Mouse (Mus musculus): Measurements from ENCODE around the gene Stoml3. TPM values are rescaled to one million over a fixed set of nuclear protein-coding genes. Genes with fewer than 3 reads are reported as not detected.

Gene Stoml3
- total and polyA plus RNA-seq, 2 experiments, result not detected

DNA sequence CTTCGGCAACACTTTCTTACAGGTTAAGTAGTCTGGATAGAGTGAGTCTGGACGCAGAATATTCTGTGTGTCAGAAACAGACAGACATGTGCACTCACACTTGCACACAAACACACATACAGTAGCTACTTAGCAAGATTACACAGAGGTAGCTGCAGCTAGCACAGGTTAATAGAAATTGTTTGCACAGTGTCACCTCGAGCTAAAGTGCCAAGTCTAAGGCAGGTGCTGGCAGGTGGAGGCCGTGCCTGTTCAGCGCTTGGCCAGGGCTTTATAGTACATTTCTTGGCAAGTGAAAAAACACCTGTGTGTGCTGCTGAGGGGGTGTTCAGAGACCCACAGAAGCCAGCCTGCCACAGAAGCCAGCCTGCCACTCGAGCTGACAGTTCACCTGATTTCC is 41.9 kb downstream of the Stoml3 start:
- TF ChIP-seq CTCF (IDR thresholded peaks at IDR 0.05; ENCODE audit: low read depth, low read length) (no peak), POLR2A (IDR thresholded peaks at IDR 0.05; ENCODE audit: extremely low read depth, insufficient read depth, low read length) (no peak)
- H3K27me3 ChIP-seq (ENCODE audit: control insufficient read depth, insufficient read depth, low read length), result no peaks in the 10 kb centered on the region
- H3K9ac ChIP-seq (ENCODE audit: low read depth, low read length), result no peak overlapping the region
- no peak for DNase-seq (ENCODE audit: extremely low read depth, low read depth, low spot score)
- no peaks in the 10 kb centered on the region for H3K79me2 ChIP-seq (ENCODE audit: control insufficient read depth, insufficient read depth, low read length)
- no peak overlapping the region for H3K27ac ChIP-seq (replicated peaks; ENCODE audit: insufficient read depth, low read depth, low read length)
- H3K4me3 ChIP-seq (ENCODE audit: insufficient read depth, low read depth, low read length), result no peak overlapping the region
- no peaks in the 10 kb centered on the region for H3K4me1 ChIP-seq (ENCODE audit: control insufficient read depth, insufficient read depth, low read length)
- 43% methylated on average over 6 of the region's 6 CpGs for WGBS
- H3K36me3 ChIP-seq (ENCODE audit: control insufficient read depth, insufficient read depth, low read length), result no peaks in the 10 kb centered on the region

DNA sequence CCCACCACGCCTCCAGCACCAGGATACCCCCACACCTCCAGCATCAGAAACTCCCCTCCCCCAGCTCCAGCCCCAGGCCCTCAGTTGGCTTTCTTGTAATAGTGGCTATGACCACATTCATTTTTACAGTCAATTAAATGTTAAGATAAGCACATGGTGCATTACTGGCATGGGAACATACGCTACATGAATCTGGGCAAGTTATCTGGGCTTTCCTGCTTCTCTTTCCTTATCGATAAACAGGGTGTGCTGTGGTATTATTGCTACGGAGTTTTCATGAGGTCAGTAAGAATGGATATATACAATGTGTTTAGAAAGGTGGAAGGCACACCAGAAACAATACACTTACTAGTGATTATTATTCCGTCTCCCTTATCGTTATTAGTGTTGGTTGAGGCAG is 43.6 kb downstream of the Stoml3 start:
- Histone ChIP-seq H3K79me2 (ENCODE audit: control insufficient read depth, insufficient read depth, low read length) (no peaks in the 10 kb centered on the region), H3K4me1 (ENCODE audit: control insufficient read depth, insufficient read depth, low read length) (no peaks in the 10 kb centered on the region), H3K27me3 (ENCODE audit: control insufficient read depth, insufficient read depth, low read length) (no peaks in the 10 kb centered on the region), H3K27ac (replicated peaks; ENCODE audit: insufficient read depth, low read depth, low read length) (no peak overlapping the region), H3K36me3 (ENCODE audit: control insufficient read depth, insufficient read depth, low read length) (no peaks in the 10 kb centered on the region), H3K9ac (ENCODE audit: low read depth, low read length) (no peak overlapping the region), H3K4me3 (ENCODE audit: insufficient read depth, low read depth, low read length) (no peak overlapping the region)
- DNase-seq (ENCODE audit: extremely low read depth, low read depth, low spot score), result no peak
- TF ChIP-seq POLR2A (IDR thresholded peaks at IDR 0.05; ENCODE audit: extremely low read depth, insufficient read depth, low read length) (no peak), CTCF (IDR thresholded peaks at IDR 0.05; ENCODE audit: low read depth, low read length) (no peak)
- WGBS, result 87% methylated on average over 6 of the region's 6 CpGs

DNA sequence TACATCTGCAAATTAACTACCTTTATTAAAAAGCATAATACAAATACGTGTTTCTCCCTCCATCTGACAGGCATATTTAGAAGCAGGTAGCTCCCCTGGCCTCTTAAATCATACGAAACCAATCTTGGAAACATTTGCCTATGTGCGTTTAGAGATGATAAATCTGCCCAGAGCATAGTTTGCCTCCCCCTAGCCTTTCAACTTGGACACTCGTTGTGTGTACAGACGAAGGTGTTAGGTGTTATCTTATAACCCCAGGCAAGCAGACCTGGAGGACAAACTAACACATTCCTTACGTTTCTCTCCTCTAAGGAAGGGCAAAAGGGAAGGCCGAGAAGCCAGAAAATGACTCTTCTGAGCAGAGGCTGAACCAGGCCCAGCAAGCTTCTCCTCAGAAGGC is 64.2 kb downstream of the Stoml3 start:
- DNase-seq (ENCODE audit: extremely low read depth, low read depth, low spot score), result no peak
- Histone ChIP-seq H3K27ac (replicated peaks; ENCODE audit: insufficient read depth, low read depth, low read length) (no peak overlapping the region), H3K4me3 (ENCODE audit: insufficient read depth, low read depth, low read length) (no peak overlapping the region), H3K79me2 (ENCODE audit: control insufficient read depth, insufficient read depth, low read length) (no peaks in the 10 kb centered on the region), H3K9ac (ENCODE audit: low read depth, low read length) (no peak overlapping the region), H3K4me1 (ENCODE audit: control insufficient read depth, insufficient read depth, low read length) (no peaks in the 10 kb centered on the region), H3K27me3 (ENCODE audit: control insufficient read depth, insufficient read depth, low read length) (no peaks in the 10 kb centered on the region), H3K36me3 (ENCODE audit: control insufficient read depth, insufficient read depth, low read length) (no peaks in the 10 kb centered on the region)
- TF ChIP-seq POLR2A (IDR thresholded peaks at IDR 0.05; ENCODE audit: extremely low read depth, insufficient read depth, low read length) (no peak), CTCF (IDR thresholded peaks at IDR 0.05; ENCODE audit: low read depth, low read length) (no peak)
- WGBS, result 62% methylated on average over 7 of the region's 7 CpGs

GRCm38 (mm10) chr3:53555031-53555952 is 66.8 kb downstream of the Stoml3 start:
- Histone ChIP-seq H3K27ac (replicated peaks; ENCODE audit: insufficient read depth, low read depth, low read length) (no peak overlapping the region), H3K4me3 (ENCODE audit: insufficient read depth, low read depth, low read length) (no peak overlapping the region), H3K4me1 (ENCODE audit: control insufficient read depth, insufficient read depth, low read length) (no peaks in the 10 kb centered on the region), H3K79me2 (ENCODE audit: control insufficient read depth, insufficient read depth, low read length) (no peaks in the 10 kb centered on the region), H3K36me3 (ENCODE audit: control insufficient read depth, insufficient read depth, low read length) (no peaks in the 10 kb centered on the region), H3K9ac (ENCODE audit: low read depth, low read length) (no peak overlapping the region), H3K27me3 (ENCODE audit: control insufficient read depth, insufficient read depth, low read length) (no peaks in the 10 kb centered on the region)
- TF ChIP-seq POLR2A (IDR thresholded peaks at IDR 0.05; ENCODE audit: extremely low read depth, insufficient read depth, low read length), result no peak
- no peak for TF ChIP-seq CTCF (IDR thresholded peaks at IDR 0.05; ENCODE audit: low read depth, low read length)
- 73% methylated on average over 10 of the region's 10 CpGs for WGBS
- DNase-seq (ENCODE audit: extremely low read depth, low read depth, low spot score), result no peak

- no peak overlapping the region for H3K4me3 ChIP-seq (ENCODE audit: insufficient read depth, low read depth, low read length)
Measured at GRCm38 (mm10) chr3:53557388-53558214, 69.1 kb downstream of the Stoml3 start.

More at GRCm38 (mm10) chr3:53557388-53558214, 69.1 kb downstream of the Stoml3 start:
- H3K27ac ChIP-seq (replicated peaks; ENCODE audit: insufficient read depth, low read depth, low read length), result no peak overlapping the region
- no peak for DNase-seq (ENCODE audit: extremely low read depth, low read depth, low spot score)
- no peaks in the 10 kb centered on the region for H3K36me3 ChIP-seq (ENCODE audit: control insufficient read depth, insufficient read depth, low read length)
- no peaks in the 10 kb centered on the region for H3K27me3 ChIP-seq (ENCODE audit: control insufficient read depth, insufficient read depth, low read length)
- H3K9ac ChIP-seq (ENCODE audit: low read depth, low read length), result no peak overlapping the region
- WGBS, result 80% methylated on average over 16 of the region's 16 CpGs
- no peaks in the 10 kb centered on the region for H3K4me1 ChIP-seq (ENCODE audit: control insufficient read depth, insufficient read depth, low read length)
- TF ChIP-seq CTCF (IDR thresholded peaks at IDR 0.05; ENCODE audit: low read depth, low read length) (no peak), POLR2A (IDR thresholded peaks at IDR 0.05; ENCODE audit: extremely low read depth, insufficient read depth, low read length) (no peak)
- no peaks in the 10 kb centered on the region for H3K79me2 ChIP-seq (ENCODE audit: control insufficient read depth, insufficient read depth, low read length)

Other genes starting within 250 kb of the Stoml3 start
- gene Nhlrc3, start 25.3 kb upstream of the Stoml3 start, total RNA-seq (2014; rRNA removed), result 8.0 and 9.0 TPM in 2 replicates
- 5.9 and 6.6 TPM in 2 replicates for gene Nhlrc3, start 25.3 kb upstream of the Stoml3 start, polyA plus RNA-seq (2012; rRNA removed)
- gene Proser1, start 25.0 kb upstream of the Stoml3 start, total RNA-seq (2014; rRNA removed), result 2.4 and 2.6 TPM in 2 replicates
- 7.6 and 8.6 TPM in 2 replicates for gene Proser1, start 25.0 kb upstream of the Stoml3 start, polyA plus RNA-seq (2012; rRNA removed)
- gene Frem2, start 168.7 kb downstream of the Stoml3 start, total RNA-seq (2014; rRNA removed), result 0.09 and 0.13 TPM in 2 replicates
- 0.02 and 0.06 TPM in 2 replicates for gene Frem2, start 168.7 kb downstream of the Stoml3 start, polyA plus RNA-seq (2012; rRNA removed)